9 mouse cellular contexts compared by ENCODE assay signal in genomic region chr7:108944002-108944401, GRCm38 (mm10). TPM values are rescaled to one million over a fixed set of nuclear protein-coding genes. Genes with fewer than 3 reads are reported as not detected.
DNase-seq lines count a peak whose midpoint lies in the region; ATAC-seq and TF ChIP-seq lines count a peak whose summit lies in the region.
"Had no signal": no experiment of that assay in that cellular context is flagged by ENCODE, and none has a peak within 500 bp of the region (broad histone marks: within the 10 kb centered on the region; RNA-seq: fewer than 3 reads in every experiment).

No protein-coding gene starts in this region.

- no peaks in the 10 kb centered on the region for H3K4me1 ChIP-seq in forebrain, embryonic 13.5 days
- H3K4me1 ChIP-seq in kidney, postnatal 0 days (replicated peaks; ENCODE audit: insufficient read depth, low read length): no peaks in the 10 kb centered on the region

- ATAC-seq in forebrain, embryonic 13.5 days: peak; percentile 65; the same call in 1 of the 2 replicates
- ATAC-seq in kidney, postnatal 0 days (replicated peaks; ENCODE audit: low FRiP score, low read depth): peak; percentile 61; the same call in 1 of the 2 replicates
- ATAC-seq in megakaryocyte progenitor cell, adult 5-6 weeks (replicated peaks; ENCODE audit: poor library complexity): peak; percentile 87

- no peak overlapping the region for H3K27ac ChIP-seq in forebrain, embryonic 13.5 days
- no peak overlapping the region for H3K27ac ChIP-seq in kidney, postnatal 0 days

- no peak overlapping the region for H3K9ac ChIP-seq in forebrain, embryonic 13.5 days
- no peak overlapping the region for H3K9ac ChIP-seq in kidney, postnatal 0 days (ENCODE audit: low read depth, low read length)

- no peak overlapping the region for H3K4me2 ChIP-seq in forebrain, embryonic 13.5 days
- no peak overlapping the region for H3K4me2 ChIP-seq in kidney, postnatal 0 days (ENCODE audit: low read length)

- peak; percentile 32 for DNase-seq in adrenal gland, adult 2 months
- no peak for DNase-seq in adrenal gland, postnatal 25 days
- DNase-seq in B cell, adult 2 months: peak; percentile 59
- DNase-seq in c-Kit-positive CD71-negative TER-119-negative erythroid progenitor cells, embryonic 14.5 days (ENCODE audit: low read depth): peak; percentile 56
- DNase-seq in kidney, postnatal 0 days (ENCODE audit: low spot score): peak; percentile 54
- DNase-seq in thymus, postnatal 0 days (ENCODE audit: low spot score): peak; percentile 43

- peaks cover 66% of the 10 kb centered on the region for H3K36me3 ChIP-seq in forebrain, embryonic 13.5 days (ENCODE audit: poor library complexity, severe bottlenecking)
- H3K36me3 ChIP-seq in kidney, postnatal 0 days (ENCODE audit: insufficient read depth, low read length): peaks cover 37% of the 10 kb centered on the region

- WGBS in forebrain, embryonic 13.5 days: 3% methylated on average over 2 of the region's 2 CpGs
- 2% methylated on average over 2 of the region's 2 CpGs for WGBS in kidney, postnatal 0 days

- TF ChIP-seq CTCF in kidney, postnatal 0 days (IDR thresholded peaks at IDR 0.05; ENCODE audit: low read depth): peak; percentile 78

- H3K9me3 ChIP-seq in forebrain, embryonic 13.5 days (replicated peaks): no peaks in the 10 kb centered on the region
- H3K9me3 ChIP-seq in kidney, postnatal 0 days (replicated peaks; ENCODE audit: low read length): no peaks in the 10 kb centered on the region

- H3K27me3 ChIP-seq in forebrain, embryonic 13.5 days: peaks cover 4% of the 10 kb centered on the region; the same call in 1 of the 2 replicates
- no peaks in the 10 kb centered on the region for H3K27me3 ChIP-seq in kidney, postnatal 0 days (ENCODE audit: insufficient read depth, low read length)

- no peak overlapping the region for H3K4me3 ChIP-seq in forebrain, embryonic 13.5 days
- H3K4me3 ChIP-seq in kidney, postnatal 0 days (replicated peaks; ENCODE audit: low read depth, low read length): no peak overlapping the region

RNA-seq across cellular contexts. Expression of gene Tub, which starts 6.1 kb away (rescaled TPM):
- total RNA-seq in adrenal gland, adult 2 months (2021): 10 to 100 TPM; 25.9 to 41.5 TPM
- polyA plus RNA-seq in adrenal gland, adult 2 months (2012; rRNA removed): 13.1 and 26.2 TPM in 2 replicates
- 26.0 and 30.1 TPM in 2 replicates for total RNA-seq in adrenal gland, postnatal 25 days (2021)
- 27.1 and 31.5 TPM in 2 replicates for polyA plus RNA-seq in forebrain, embryonic 13.5 days (2015; fragmentation: Nextera tagmentation; extraction: Ambion mirVana)
- 0.33 and 0.36 TPM in 2 replicates for polyA plus RNA-seq in kidney, postnatal 0 days (2015; fragmentation: Nextera tagmentation; extraction: Ambion mirVana)
- total RNA-seq in megakaryocyte progenitor cell, adult 5-6 weeks (2015): not detected in 2 replicates
- total RNA-seq in megakaryocyte progenitor cell, adult 5-6 weeks (2017): not detected in 2 replicates
- polyA plus RNA-seq in thymus, postnatal 0 days (2015; fragmentation: Nextera tagmentation; extraction: Ambion mirVana): 0.05 and 0.06 TPM in 2 replicates

RNA-seq across cellular contexts. Expression of gene Eif3f, which starts 9.8 kb away (rescaled TPM):
- total RNA-seq in adrenal gland, adult 2 months (2021): 100 to 1,000 TPM; 118 to 158 TPM
- 634 and 641 TPM in 2 replicates for polyA plus RNA-seq in adrenal gland, adult 2 months (2012; rRNA removed)
- total RNA-seq in adrenal gland, postnatal 25 days (2021): 143 and 156 TPM in 2 replicates
- 84.0 and 84.5 TPM in 2 replicates for polyA plus RNA-seq in forebrain, embryonic 13.5 days (2015; fragmentation: Nextera tagmentation; extraction: Ambion mirVana)
- polyA plus RNA-seq in kidney, postnatal 0 days (2015; fragmentation: Nextera tagmentation; extraction: Ambion mirVana): 97.4 and 104 TPM in 2 replicates
- total RNA-seq in megakaryocyte progenitor cell, adult 5-6 weeks (2015): 230 and 235 TPM in 2 replicates
- 71.4 and 76.6 TPM in 2 replicates for total RNA-seq in megakaryocyte progenitor cell, adult 5-6 weeks (2017)
- polyA plus RNA-seq in thymus, postnatal 0 days (2015; fragmentation: Nextera tagmentation; extraction: Ambion mirVana): 97.7 and 111 TPM in 2 replicates

RNA-seq across cellular contexts. Expression of gene Nlrp10, which starts 14.0 kb away (rescaled TPM):
- under 1 TPM; 0.17 to 0.61 TPM for total RNA-seq in adrenal gland, adult 2 months (2021)
- polyA plus RNA-seq in adrenal gland, adult 2 months (2012; rRNA removed): 0.02 TPM in 2 replicates
- total RNA-seq in adrenal gland, postnatal 25 days (2021): 0.27 and 0.29 TPM in 2 replicates
- 0.05 TPM in 1 of 2 replicates, not detected in the other for polyA plus RNA-seq in forebrain, embryonic 13.5 days (2015; fragmentation: Nextera tagmentation; extraction: Ambion mirVana)
- polyA plus RNA-seq in kidney, postnatal 0 days (2015; fragmentation: Nextera tagmentation; extraction: Ambion mirVana): 0.03 TPM in 1 of 2 replicates, not detected in the other
- 1.2 and 1.4 TPM in 2 replicates for total RNA-seq in megakaryocyte progenitor cell, adult 5-6 weeks (2015)
- 1.3 and 1.4 TPM in 2 replicates for total RNA-seq in megakaryocyte progenitor cell, adult 5-6 weeks (2017)
- 0.04 and 0.13 TPM in 2 replicates for polyA plus RNA-seq in thymus, postnatal 0 days (2015; fragmentation: Nextera tagmentation; extraction: Ambion mirVana)

RNA-seq across cellular contexts. Expression of gene Olfr519, which starts 49.8 kb away (rescaled TPM):
- total RNA-seq in adrenal gland, adult 2 months (2021): not detected
- not detected in 2 replicates for polyA plus RNA-seq in adrenal gland, adult 2 months (2012; rRNA removed)
- total RNA-seq in adrenal gland, postnatal 25 days (2021): not detected in 2 replicates
- not detected in 2 replicates for polyA plus RNA-seq in forebrain, embryonic 13.5 days (2015; fragmentation: Nextera tagmentation; extraction: Ambion mirVana)
- polyA plus RNA-seq in kidney, postnatal 0 days (2015; fragmentation: Nextera tagmentation; extraction: Ambion mirVana): not detected in 2 replicates
- not detected in 2 replicates for total RNA-seq in megakaryocyte progenitor cell, adult 5-6 weeks (2015)
- not detected in 2 replicates for total RNA-seq in megakaryocyte progenitor cell, adult 5-6 weeks (2017)
- polyA plus RNA-seq in thymus, postnatal 0 days (2015; fragmentation: Nextera tagmentation; extraction: Ambion mirVana): not detected in 2 replicates
- total RNA-seq: heart, postnatal 10 days had no signal

RNA-seq across cellular contexts. Expression of gene Olfr518, which starts 59.2 kb away (rescaled TPM):
- not detected for total RNA-seq in adrenal gland, adult 2 months (2021)
- not detected in 2 replicates for polyA plus RNA-seq in adrenal gland, adult 2 months (2012; rRNA removed)
- total RNA-seq in adrenal gland, postnatal 25 days (2021): not detected in 2 replicates
- not detected in 2 replicates for polyA plus RNA-seq in forebrain, embryonic 13.5 days (2015; fragmentation: Nextera tagmentation; extraction: Ambion mirVana)
- polyA plus RNA-seq in kidney, postnatal 0 days (2015; fragmentation: Nextera tagmentation; extraction: Ambion mirVana): not detected in 2 replicates
- not detected in 2 replicates for total RNA-seq in megakaryocyte progenitor cell, adult 5-6 weeks (2015)
- not detected in 2 replicates for total RNA-seq in megakaryocyte progenitor cell, adult 5-6 weeks (2017)
- not detected in 2 replicates for polyA plus RNA-seq in thymus, postnatal 0 days (2015; fragmentation: Nextera tagmentation; extraction: Ambion mirVana)
- total RNA-seq: heart, postnatal 10 days had no signal

Comparison
In these comparisons a context has a peak if more than half of its experiments do, and no peak if none do; other contexts are left out.
1. RNA of gene Tub, which starts 6.1 kb away (polyA plus RNA-seq): 27.1 to 31.5 TPM in forebrain, embryonic 13.5 days and 13.1 to 26.2 TPM in adrenal gland, adult 2 months; 0.33 to 0.36 TPM in kidney, postnatal 0 days and 0.05 to 0.06 TPM in thymus, postnatal 0 days; every median in the first group is over 10 times any median in the second.
2. Peak in every context shown above with its lines, with median percentiles within 50 percentile points of each other: ATAC-seq.